Comparison of ENCODE assay signal across 32 mouse cellular contexts in the genomic region with DNA sequence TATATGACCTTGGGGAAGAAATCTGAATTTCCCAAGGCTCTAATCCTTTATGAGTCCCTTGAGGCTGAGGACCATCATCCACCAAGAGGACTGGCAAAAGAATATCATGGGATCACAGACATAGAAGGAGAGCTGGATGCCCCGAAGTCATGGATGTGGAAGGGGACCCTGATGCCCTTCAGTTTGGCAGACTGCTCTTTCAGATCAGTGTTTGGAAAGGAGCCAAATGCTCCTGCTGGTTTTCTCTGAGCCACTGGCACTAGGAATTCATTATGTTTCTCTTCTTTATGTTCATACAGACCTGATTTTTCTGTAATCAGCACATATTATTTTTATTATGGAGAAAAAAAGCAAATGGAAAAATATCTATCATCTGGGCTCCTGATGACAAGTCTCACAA. TPM values are rescaled to one million over a fixed set of nuclear protein-coding genes. Genes with fewer than 3 reads are reported as not detected.
A peak's percentile ranks its signal among the peaks of the same experiment; 100 is the strongest.
DNase-seq lines count a peak whose midpoint lies in the region; ATAC-seq and TF ChIP-seq lines count a peak whose summit lies in the region.
"Had no signal": no experiment of that assay in that cellular context is flagged by ENCODE, and none has a peak within 500 bp of the region (broad histone marks: within the 10 kb centered on the region; RNA-seq: fewer than 3 reads in every experiment).

No protein-coding gene starts in this region.

- no peak overlapping the region for H3K9ac ChIP-seq in hindbrain, postnatal 0 days (replicated peaks; ENCODE audit: low read length)
- H3K9ac ChIP-seq in midbrain, postnatal 0 days (replicated peaks; ENCODE audit: low read length, poor library complexity, severe bottlenecking) = no peak overlapping the region
- H3K9ac ChIP-seq in midbrain, embryonic 11.5 days (ENCODE audit: low read length) = no peak overlapping the region
- no peak overlapping the region for H3K9ac ChIP-seq in kidney, embryonic 16.5 days (replicated peaks; ENCODE audit: low read length)
- H3K9ac ChIP-seq: embryonic facial prominence, embryonic 12.5 days; hindbrain, embryonic 15.5 days; liver, embryonic 14.5 days had no signal

- H3K36me3 ChIP-seq in hindbrain, postnatal 0 days (ENCODE audit: insufficient read depth, low read length) = no peaks in the 10 kb centered on the region
- H3K36me3 ChIP-seq in hindbrain, embryonic 10.5 days = no peaks in the 10 kb centered on the region
- H3K36me3 ChIP-seq in midbrain, postnatal 0 days (ENCODE audit: insufficient read depth, low read length) = no peaks in the 10 kb centered on the region
- H3K36me3 ChIP-seq in midbrain, embryonic 11.5 days (ENCODE audit: control insufficient read depth, insufficient read depth, low read length) = no peaks in the 10 kb centered on the region
- no peaks in the 10 kb centered on the region for H3K36me3 ChIP-seq in kidney, embryonic 16.5 days (ENCODE audit: insufficient read depth, low read length)
- H3K36me3 ChIP-seq: embryonic facial prominence, embryonic 12.5 days; G1E; hindbrain, embryonic 15.5 days had no signal

- TF ChIP-seq POLR2A in cerebellum, adult 2 months (IDR thresholded peaks at IDR 0.05; ENCODE audit: borderline replicate concordance, insufficient read depth, low read length) = no peak

- 6% methylated on average over 1 of the region's 1 CpGs for WGBS in cerebellum, adult 2 months
- 42% methylated on average over 1 of the region's 1 CpGs for WGBS in hindbrain, postnatal 0 days
- 85% methylated on average over 1 of the region's 1 CpGs for WGBS in hindbrain, embryonic 10.5 days
- WGBS in midbrain, postnatal 0 days = 64% methylated on average over 1 of the region's 1 CpGs
- 88% methylated on average over 1 of the region's 1 CpGs for WGBS in midbrain, embryonic 11.5 days
- 88% methylated on average over 1 of the region's 1 CpGs for WGBS in kidney, embryonic 16.5 days

- no peak for TF ChIP-seq CTCF in cerebellum, adult 2 months (IDR thresholded peaks at IDR 0.05; ENCODE audit: borderline replicate concordance, insufficient read depth, low read depth, low read length)
- TF ChIP-seq CTCF in hindbrain, postnatal 0 days (IDR thresholded peaks at IDR 0.05; ENCODE audit: low read depth) = no peak
- no peak for TF ChIP-seq CTCF in midbrain, postnatal 0 days (IDR thresholded peaks at IDR 0.05)

- H3K4me3 ChIP-seq in cerebellum, adult 2 months (replicated peaks; ENCODE audit: insufficient read depth, low read depth, low read length) = no peak overlapping the region
- H3K4me3 ChIP-seq in hindbrain, postnatal 0 days (ENCODE audit: low read length) = no peak overlapping the region
- H3K4me3 ChIP-seq in hindbrain, embryonic 10.5 days = no peak overlapping the region
- no peak overlapping the region for H3K4me3 ChIP-seq in midbrain, postnatal 0 days (ENCODE audit: low read depth, low read length)
- H3K4me3 ChIP-seq in midbrain, embryonic 11.5 days (ENCODE audit: low read depth, low read length) = no peak overlapping the region
- H3K4me3 ChIP-seq in brown adipose tissue, adult 24 weeks (ENCODE audit: insufficient read depth, low read depth, low read length) = no peak overlapping the region
- H3K4me3 ChIP-seq in kidney, embryonic 16.5 days (ENCODE audit: low read length) = no peak overlapping the region
- H3K4me3 ChIP-seq: embryonic facial prominence, embryonic 12.5 days; gastrocnemius, adult 2 months; hindbrain, embryonic 15.5 days; myocyte had no signal

- H3K27me3 ChIP-seq in cerebellum, adult 2 months (ENCODE audit: control insufficient read depth, insufficient read depth, low read length) = peaks cover 2% of the 10 kb centered on the region; the same call in 1 of the 2 replicates
- H3K27me3 ChIP-seq in hindbrain, postnatal 0 days (ENCODE audit: insufficient read depth, low read length) = no peaks in the 10 kb centered on the region
- no peaks in the 10 kb centered on the region for H3K27me3 ChIP-seq in hindbrain, embryonic 10.5 days (ENCODE audit: insufficient read depth, poor library complexity, severe bottlenecking)
- H3K27me3 ChIP-seq in midbrain, postnatal 0 days (ENCODE audit: insufficient read depth, low read length) = no peaks in the 10 kb centered on the region
- no peaks in the 10 kb centered on the region for H3K27me3 ChIP-seq in midbrain, embryonic 11.5 days (ENCODE audit: control insufficient read depth, insufficient read depth, low read length)
- no peaks in the 10 kb centered on the region for H3K27me3 ChIP-seq in kidney, embryonic 16.5 days (ENCODE audit: insufficient read depth, low read length)
- H3K27me3 ChIP-seq: embryonic facial prominence, embryonic 12.5 days; hindbrain, embryonic 15.5 days had no signal

- no peak overlapping the region for H3K4me2 ChIP-seq in hindbrain, postnatal 0 days (ENCODE audit: low read depth, low read length)
- H3K4me2 ChIP-seq in midbrain, postnatal 0 days (ENCODE audit: low read depth, low read length, poor library complexity, severe bottlenecking) = no peak overlapping the region
- H3K4me2 ChIP-seq in midbrain, embryonic 11.5 days = no peak overlapping the region
- no peak overlapping the region for H3K4me2 ChIP-seq in kidney, embryonic 16.5 days (replicated peaks; ENCODE audit: low read depth, low read length)
- H3K4me2 ChIP-seq: embryonic facial prominence, embryonic 12.5 days; heart, embryonic 11.5 days; hindbrain, embryonic 15.5 days had no signal

- peak overlapping the region; percentile 11; the same call in 1 of the 2 replicates for H3K27ac ChIP-seq in cerebellum, adult 2 months (ENCODE audit: insufficient read depth, low read length)
- H3K27ac ChIP-seq in hindbrain, postnatal 0 days = no peak overlapping the region
- no peak overlapping the region for H3K27ac ChIP-seq in hindbrain, embryonic 10.5 days
- no peak overlapping the region for H3K27ac ChIP-seq in midbrain, postnatal 0 days (ENCODE audit: low read depth, low read length)
- no peak overlapping the region for H3K27ac ChIP-seq in midbrain, embryonic 11.5 days (ENCODE audit: low read depth, low read length)
- H3K27ac ChIP-seq in brown adipose tissue, adult 24 weeks (replicated peaks; ENCODE audit: low read depth, low read length) = peak overlapping the region; percentile 67
- no peak overlapping the region for H3K27ac ChIP-seq in kidney, embryonic 16.5 days (ENCODE audit: low read length)
- H3K27ac ChIP-seq: embryonic facial prominence, embryonic 12.5 days; gastrocnemius, adult 2 months; hindbrain, embryonic 15.5 days; liver, embryonic 14.5 days; macrophage had no signal

- DNase-seq in cerebellum, adult 2 months = peak in 1 of 2 experiments; percentile 10
- DNase-seq in cerebellum, adult 18-20 months = no peak
- peak; percentile 77 for DNase-seq in hindbrain, postnatal 0 days (ENCODE audit: low spot score)
- no peak for DNase-seq in hindbrain, embryonic 10.5 days (ENCODE audit: low spot score)
- peak; percentile 81 for DNase-seq in midbrain, postnatal 0 days (ENCODE audit: low spot score)
- DNase-seq in midbrain, embryonic 11.5 days (ENCODE audit: low spot score, missing footprints) = no peak
- DNase-seq: adrenal gland, postnatal 25 days; embryo, embryonic 11 days; gastrocnemius, adult 2 months; gastrocnemius, postnatal 36 days; heart, adult 18-20 months; heart, postnatal 36 days; kidney, adult 8-10 months; kidney, postnatal 14 days; liver; lung, adult 2 months; lung, postnatal 10 days; right cerebral cortex, adult 18-20 months; spleen, adult 18-20 months; thymus, postnatal 25 days had no signal

- no peak for ATAC-seq in hindbrain, postnatal 0 days
- ATAC-seq in midbrain, postnatal 0 days (ENCODE audit: low FRiP score) = no peak
- no peak for ATAC-seq in midbrain, embryonic 11.5 days (ENCODE audit: low FRiP score)
- ATAC-seq in kidney, embryonic 16.5 days (ENCODE audit: low FRiP score, low TSS enrichment) = no peak
- ATAC-seq: forebrain, embryonic 16.5 days; intestine, embryonic 16.5 days; midbrain, embryonic 16.5 days had no signal

- 0 out of 2 replicates have a peak, but pooled peaks cover 1% of the 10 kb centered on the region for H3K4me1 ChIP-seq in cerebellum, adult 2 months (ENCODE audit: control insufficient read depth, insufficient read depth, low read length)
- 0 out of 2 replicates have a peak, but pooled peaks cover 9% of the 10 kb centered on the region for H3K4me1 ChIP-seq in hindbrain, postnatal 0 days (ENCODE audit: insufficient read depth, low read length)
- no peaks in the 10 kb centered on the region for H3K4me1 ChIP-seq in hindbrain, embryonic 10.5 days (replicated peaks)
- H3K4me1 ChIP-seq in midbrain, postnatal 0 days (ENCODE audit: insufficient read depth, low read length) = no peaks in the 10 kb centered on the region
- H3K4me1 ChIP-seq in midbrain, embryonic 11.5 days (ENCODE audit: control insufficient read depth, insufficient read depth, low read length) = no peaks in the 10 kb centered on the region
- peaks cover 4% of the 10 kb centered on the region; the same call in 1 of the 2 replicates for H3K4me1 ChIP-seq in brown adipose tissue, adult 24 weeks (ENCODE audit: control insufficient read depth, insufficient read depth, insufficient read length, low read length)
- no peaks in the 10 kb centered on the region for H3K4me1 ChIP-seq in kidney, embryonic 16.5 days (ENCODE audit: insufficient read depth, low read length)
- H3K4me1 ChIP-seq: embryonic facial prominence, embryonic 12.5 days had no signal

- H3K9me3 ChIP-seq in hindbrain, postnatal 0 days (ENCODE audit: low read length) = no peaks in the 10 kb centered on the region
- 0 out of 2 replicates have a peak, but pooled peaks cover 6% of the 10 kb centered on the region for H3K9me3 ChIP-seq in hindbrain, embryonic 10.5 days
- H3K9me3 ChIP-seq in midbrain, postnatal 0 days (ENCODE audit: low read length) = no peaks in the 10 kb centered on the region
- H3K9me3 ChIP-seq in midbrain, embryonic 11.5 days (ENCODE audit: control insufficient read depth, low read length) = no peaks in the 10 kb centered on the region; the same call in 1 of the 2 replicates
- peaks cover 5% of the 10 kb centered on the region; the same call in 1 of the 2 replicates for H3K9me3 ChIP-seq in kidney, embryonic 16.5 days (ENCODE audit: low read length)
- H3K9me3 ChIP-seq: hindbrain, embryonic 15.5 days had no signal

RNA-seq across cellular contexts. Expression of gene Adam12, which starts 50.9 kb away (rescaled TPM):
- 1.4 and 1.7 TPM in 2 replicates for polyA plus RNA-seq in cerebellum, adult 2 months (2012; rRNA removed)
- 12.3 and 24.1 TPM in 2 replicates for total RNA-seq in hindbrain, postnatal 0 days (2014; rRNA removed)
- 3.5 and 4.0 TPM in 2 replicates for polyA plus RNA-seq in hindbrain, postnatal 0 days (2015; fragmentation: Nextera tagmentation; extraction: Ambion mirVana)
- 2.0 TPM in 2 replicates for polyA plus RNA-seq in hindbrain, embryonic 10.5 days (2016; fragmentation: Nextera tagmentation; extraction: Ambion mirVana)
- 12.8 and 18.5 TPM in 2 replicates for total RNA-seq in midbrain, postnatal 0 days (2014; rRNA removed)
- 2.0 and 3.5 TPM in 2 replicates for polyA plus RNA-seq in midbrain, postnatal 0 days (2015; fragmentation: Nextera tagmentation; extraction: Ambion mirVana)
- polyA plus RNA-seq in midbrain, embryonic 11.5 days (2014; fragmentation: Nextera tagmentation; extraction: Ambion mirVana) = 1.3 and 1.5 TPM in 2 replicates
- polyA plus RNA-seq in brown adipose tissue, adult 24 weeks (2012; ENCODE audit: insufficient read depth, insufficient read length, missing spikeins) = 10.4 and 10.5 TPM in 2 replicates
- polyA plus RNA-seq in kidney, embryonic 16.5 days (2015; fragmentation: Nextera tagmentation; extraction: Ambion mirVana) = 4.5 and 5.2 TPM in 2 replicates
- polyA plus RNA-seq: G1E, macrophage had no signal

Comparison
In these comparisons a context has a peak if more than half of its experiments do, and no peak if none do; other contexts are left out.
1. DNase-seq: peak in hindbrain, postnatal 0 days (single experiment) and midbrain, postnatal 0 days (single experiment); none in cerebellum, adult 18-20 months (0 of 2), hindbrain, embryonic 10.5 days (single experiment) and midbrain, embryonic 11.5 days (single experiment).
2. H3K27ac ChIP-seq: peak in cerebellum, adult 2 months (single experiment) and brown adipose tissue, adult 24 weeks (single experiment); none in hindbrain, postnatal 0 days (single experiment), hindbrain, embryonic 10.5 days (single experiment), midbrain, postnatal 0 days (single experiment), midbrain, embryonic 11.5 days (single experiment) and kidney, embryonic 16.5 days (single experiment).